Mouse (Mus musculus) ES-CJ7 (cell line): ENCODE results near the gene Auts2.

ENCODE experiments used
- DNase-seq: peaks from one replicate; pipeline ENCODE4 v3.0.0; 2011; ENCODE audit warnings: low read depth, low spot score

The Auts2 gene

DNA sequence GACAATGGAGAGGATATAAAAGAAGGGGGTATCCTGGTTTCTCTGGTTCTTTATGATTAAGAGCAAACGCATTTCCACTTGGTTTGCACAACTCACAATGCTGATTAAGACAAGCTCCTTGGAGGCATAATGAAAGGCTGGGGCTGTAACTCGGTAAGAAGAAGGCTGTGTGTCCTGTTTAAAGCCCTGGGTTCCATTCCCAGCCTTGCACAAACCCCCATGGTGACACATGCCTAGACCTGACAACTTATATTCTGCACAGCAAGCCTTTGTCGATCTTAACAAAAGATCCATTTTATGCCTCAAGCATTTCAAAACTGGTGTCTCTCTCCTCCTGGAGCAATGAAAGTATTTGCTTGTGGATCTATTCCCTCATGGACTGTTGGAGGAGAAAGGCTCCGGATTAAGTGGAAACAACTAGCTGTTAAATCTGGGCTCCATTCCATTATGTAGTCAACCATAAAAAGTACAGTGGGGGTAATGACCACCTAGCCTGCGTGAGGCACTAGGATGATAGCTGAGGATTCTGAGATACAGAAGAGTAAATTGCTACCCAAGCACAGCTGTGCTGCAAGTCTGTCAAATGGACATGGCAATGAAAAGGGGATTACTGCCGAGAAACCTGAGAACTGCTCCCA lies 218.8 kb downstream of the Auts2 start:
- no peak for DNase-seq

DNA sequence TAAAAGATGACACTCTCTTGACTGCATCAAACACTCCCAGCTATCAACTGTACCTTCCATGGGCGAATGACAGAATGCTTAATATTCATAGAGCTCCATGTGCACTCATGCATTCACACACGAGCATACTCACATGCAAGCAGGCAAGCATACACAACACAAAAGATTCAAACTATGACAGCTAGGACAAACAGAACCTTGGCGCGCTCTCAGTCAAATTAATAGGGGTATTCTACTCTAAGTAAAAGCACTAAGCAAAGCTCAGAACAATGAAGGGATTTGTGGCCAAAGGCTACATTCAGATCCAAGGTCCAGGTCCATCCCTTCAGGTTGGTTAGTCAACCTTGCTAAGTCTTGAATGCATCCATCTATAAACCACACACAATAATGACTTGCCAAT lies 219.5 kb downstream of the Auts2 start:
- DNase-seq = no peak

DNA sequence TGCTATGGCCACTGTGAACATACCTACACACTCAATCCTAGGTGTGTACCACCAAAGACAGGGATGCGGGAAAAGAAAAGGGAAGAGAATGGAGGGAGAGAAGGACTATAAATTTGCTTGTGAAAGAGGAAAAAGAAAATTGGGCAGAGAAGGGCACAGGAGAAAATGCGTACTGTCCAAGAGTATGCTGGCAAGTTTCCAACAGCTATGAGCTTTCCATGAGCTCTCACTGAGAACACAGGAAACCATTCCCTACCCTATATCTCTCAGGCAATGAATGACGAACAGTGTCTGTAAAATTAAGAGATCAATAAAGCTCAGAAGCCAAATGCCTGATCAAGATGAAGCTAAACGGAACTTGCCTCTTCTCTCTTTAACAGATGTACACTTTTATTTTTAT lies 220.2 kb downstream of the Auts2 start:
- no peak for DNase-seq

DNA sequence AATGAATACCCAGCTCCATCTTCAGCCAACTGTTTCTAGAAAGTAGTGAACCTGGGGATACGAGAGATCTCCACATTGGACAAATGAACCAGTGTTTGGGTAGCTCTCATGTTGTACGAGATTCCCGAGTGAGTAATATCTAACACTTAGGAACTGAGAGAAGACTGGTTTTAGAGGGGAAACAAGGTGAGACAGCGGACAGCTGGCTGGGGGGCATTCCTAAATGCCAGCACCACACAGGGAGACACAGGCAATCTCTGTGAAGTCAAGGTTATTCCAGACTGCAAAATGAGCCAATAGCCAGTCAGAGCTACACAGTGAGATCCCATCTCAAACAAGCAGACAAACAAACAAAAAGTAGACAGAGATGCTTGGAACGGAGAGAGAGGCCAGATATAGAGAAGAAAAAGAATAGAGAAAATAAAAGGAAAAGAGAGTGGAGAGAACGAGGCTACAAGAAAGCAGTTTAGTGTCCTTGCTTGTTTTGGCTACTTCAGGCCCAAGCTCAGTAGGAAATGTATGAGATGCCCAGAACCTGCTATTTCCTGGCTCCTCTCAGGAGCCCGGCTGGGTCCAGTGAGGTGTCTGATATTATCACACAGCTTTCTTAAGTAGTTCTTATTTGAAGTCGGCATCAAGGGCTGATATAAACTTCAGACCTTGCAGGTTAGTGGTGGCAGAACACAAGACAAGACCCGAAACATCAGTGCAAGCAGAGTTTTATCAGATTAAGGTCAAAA lies 224.9 kb downstream of the Auts2 start:
- no peak for DNase-seq

DNA sequence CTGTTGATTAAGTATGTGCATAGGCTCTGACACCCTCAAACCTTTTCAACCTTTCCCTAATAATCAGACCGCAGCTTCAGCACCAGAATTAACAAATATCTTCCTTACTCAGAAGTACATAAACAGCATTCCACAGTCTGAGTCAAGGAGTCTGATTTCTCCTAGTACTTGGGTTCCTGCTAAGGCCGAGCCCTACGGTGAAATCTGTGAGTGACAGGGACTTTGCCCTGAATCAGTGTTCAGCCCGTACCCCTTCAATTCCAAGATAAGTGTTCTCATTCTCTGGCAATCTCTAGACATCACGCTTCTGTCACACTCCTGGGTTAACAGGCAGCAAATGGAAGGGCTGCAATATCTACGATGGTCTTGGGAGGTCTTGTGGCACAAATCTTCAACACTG lies 226.2 kb downstream of the Auts2 start:
- no peak for DNase-seq

DNA sequence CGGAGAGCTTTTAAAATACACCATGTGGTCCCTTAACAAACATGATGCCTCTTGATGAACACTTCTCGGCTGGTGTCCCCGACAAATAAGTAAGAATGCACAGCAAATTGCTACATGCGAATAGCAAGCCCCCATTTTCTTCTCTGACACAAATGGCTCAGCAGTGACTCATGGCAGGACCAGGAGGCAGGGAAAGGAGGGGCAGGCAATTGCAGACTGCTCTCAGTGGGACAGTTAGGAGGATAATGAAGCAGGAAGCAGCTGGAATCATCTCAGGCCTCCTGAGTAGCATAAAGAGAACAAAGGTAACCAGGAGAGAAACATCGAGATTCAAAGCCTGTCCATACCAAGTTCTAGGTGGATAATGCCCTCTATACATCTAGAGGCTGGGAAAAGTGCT lies 228.8 kb downstream of the Auts2 start:
- DNase-seq = no peak

DNA sequence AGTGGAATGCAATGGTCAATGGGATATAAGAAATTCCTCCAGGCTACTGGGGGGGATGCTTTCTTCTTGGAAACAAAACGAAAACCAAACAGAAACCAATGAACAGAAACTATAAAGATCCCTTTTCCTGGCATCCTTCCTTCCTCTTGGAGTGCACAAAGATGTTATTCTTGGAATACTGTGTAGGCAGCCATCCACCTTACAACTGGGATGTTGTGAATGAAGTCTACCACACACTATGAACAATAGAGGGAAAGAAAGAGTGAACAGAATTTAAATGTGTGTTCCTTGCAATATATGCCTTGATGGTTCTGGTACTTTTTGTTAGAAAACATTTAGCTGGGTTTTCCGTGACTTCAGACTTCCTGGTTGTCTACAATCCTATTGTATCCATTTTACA lies 236.1 kb downstream of the Auts2 start:
- no peak for DNase-seq

DNA sequence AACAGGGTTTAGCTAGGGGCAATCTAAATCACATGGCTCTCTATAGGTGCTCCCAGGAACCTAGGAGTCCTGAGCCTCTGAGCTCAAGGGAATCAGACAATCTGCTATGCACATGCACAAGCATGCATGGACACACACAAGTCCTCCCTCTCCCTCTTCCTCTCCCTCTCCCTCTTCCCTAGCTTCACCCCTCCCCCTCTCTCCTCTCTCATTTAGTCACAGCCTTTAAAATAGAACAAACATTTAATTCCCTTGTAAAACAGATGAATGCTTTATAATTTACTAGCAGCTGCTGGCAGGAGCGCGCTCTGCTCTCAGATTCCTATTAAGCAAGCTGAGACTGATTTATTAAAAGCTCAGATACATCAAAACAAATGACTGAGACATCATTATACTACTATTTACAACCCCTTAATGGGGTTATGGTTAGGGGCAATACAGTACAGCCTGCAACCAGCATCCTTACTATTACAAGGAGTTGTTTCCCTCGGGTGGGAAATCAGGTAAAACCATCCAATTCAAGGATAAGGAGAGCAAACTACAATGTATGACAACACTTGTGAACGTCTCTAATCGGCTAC lies 237.7 kb downstream of the Auts2 start:
- DNase-seq = no peak

DNA sequence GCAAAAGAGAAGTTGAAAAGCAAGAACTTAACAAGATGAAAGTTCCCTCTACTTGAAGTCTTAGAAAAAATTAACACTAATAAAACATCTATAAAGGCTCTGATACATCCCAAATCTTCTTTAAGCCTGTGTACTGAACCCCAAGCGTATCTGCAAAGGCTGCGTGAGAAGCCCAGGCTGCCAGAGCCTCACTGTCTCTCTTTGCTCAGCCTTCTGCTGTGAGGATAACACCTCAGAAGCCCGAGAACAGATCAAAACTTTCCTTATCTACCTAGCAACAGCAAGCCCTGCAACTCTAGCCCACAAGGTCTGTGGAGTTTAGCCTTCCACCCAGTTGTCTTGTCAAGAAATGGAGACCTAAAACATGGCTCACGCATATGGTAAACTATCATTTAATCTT lies 240.4 kb downstream of the Auts2 start:
- no peak for DNase-seq

DNA sequence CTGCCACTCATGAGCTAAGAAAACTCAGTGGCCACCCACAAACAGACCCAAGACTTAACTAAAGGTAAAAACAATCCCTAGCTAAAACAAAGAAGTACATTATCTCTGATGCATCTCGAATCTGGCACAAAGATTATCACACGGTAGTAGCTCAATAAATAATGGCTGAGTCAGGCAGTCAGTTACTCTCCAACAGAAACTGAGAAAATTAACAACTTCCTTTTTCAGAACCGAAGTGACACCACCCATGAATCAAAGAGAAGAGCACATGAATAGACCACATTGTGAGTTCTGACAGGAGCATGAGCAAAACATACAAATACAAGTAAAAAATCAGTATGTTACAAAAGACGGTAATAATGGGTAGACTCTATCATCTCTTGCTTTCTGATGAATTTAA lies 242.3 kb downstream of the Auts2 start:
- no peak for DNase-seq

DNA sequence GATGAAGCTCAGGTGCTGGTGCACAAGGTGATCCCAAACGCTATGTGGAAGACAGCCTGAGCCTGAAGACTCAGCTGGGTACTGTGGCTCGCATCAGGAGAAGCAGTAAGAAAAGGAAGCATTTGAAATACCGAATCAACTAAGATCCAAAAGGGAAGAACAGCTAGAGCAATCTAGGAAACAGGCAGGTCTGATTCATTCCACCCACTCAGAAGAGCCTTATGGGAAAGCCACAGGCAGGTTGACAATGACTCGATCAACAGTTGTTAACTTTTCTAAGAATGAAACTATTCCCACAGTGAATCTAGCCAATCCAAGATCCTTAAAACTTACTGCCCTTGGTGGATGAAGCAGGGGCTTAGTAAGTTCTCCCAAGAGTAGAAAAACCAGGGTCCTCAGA lies 243.4 kb downstream of the Auts2 start:
- DNase-seq = no peak

DNA sequence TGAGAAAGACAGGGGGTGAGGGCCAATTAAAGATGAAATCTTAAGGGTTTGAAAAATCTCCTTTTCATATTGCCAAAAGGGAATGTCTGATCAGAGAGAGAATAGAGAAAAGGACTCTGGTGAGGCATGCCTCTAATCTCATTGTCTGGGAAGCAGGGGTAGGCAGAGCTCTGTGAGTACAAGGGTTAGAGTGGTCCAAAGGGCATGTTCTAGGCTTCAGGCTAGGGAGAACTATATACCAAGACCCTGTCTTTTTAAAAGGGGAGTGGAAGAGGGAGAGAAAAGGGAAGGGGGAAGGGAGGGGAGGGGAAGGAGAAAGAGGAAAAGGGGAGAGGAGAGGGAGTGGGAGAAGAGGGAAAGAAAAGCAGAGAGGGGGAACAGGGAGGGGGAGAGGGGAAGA lies 244.1 kb downstream of the Auts2 start:
- DNase-seq = no peak

DNA sequence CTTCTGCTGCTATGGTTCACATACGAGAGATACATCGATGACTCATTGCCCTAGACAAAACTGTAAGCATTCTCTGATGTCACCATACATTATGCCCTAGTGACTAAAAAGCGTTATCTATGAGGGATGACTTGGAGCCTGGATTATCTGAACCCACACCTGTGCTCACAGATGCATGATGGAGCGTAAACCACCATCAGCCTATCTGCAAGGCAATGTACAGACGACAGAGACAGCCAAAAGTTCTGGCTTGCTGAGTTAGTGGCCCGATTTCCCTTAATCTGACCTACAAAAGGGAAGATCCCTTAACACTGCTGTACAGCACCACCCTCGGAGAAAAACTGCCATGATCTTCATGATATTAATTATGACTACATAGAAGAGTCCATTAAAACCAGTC lies 245.8 kb downstream of the Auts2 start:
- DNase-seq = no peak

DNA sequence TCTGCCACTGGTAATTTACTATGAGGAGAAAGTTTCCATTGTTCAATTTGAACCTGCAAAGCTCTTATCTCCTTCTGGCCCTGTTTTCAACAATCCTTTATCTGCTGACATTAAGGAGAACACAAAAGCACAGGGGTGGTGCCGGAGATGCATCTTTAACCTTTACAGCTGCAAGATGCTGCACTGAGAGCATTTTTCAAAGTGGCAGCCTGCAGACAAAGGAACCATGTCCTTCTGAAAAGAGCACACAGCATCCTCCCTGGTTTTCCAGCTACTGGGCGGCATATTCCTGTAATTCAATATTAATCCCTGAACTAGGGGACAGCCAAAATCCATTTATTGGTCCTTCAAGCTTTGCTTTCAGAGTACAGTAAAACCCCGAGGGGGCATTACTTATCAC lies 248.7 kb downstream of the Auts2 start:
- DNase-seq = peak; percentile 17

DNA sequence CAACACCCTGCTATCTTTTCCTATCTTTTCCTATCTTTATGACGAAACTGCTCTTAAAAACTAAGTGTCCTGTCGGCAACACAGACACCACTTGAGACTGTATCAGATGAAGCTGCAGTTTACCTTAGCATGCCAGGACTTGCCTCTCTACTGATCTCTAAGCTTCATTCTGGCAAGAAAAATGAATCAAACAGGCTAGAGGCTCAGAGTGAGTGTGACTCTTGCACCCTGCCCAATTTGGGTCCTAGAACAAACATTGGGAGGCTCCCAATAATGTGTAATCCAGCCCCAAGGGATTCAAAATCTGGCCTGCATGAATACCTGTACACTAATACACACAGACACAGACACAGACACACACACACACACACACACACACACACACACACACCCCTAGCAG lies 250.2 kb downstream of the Auts2 start:
- DNase-seq = no peak

DNA sequence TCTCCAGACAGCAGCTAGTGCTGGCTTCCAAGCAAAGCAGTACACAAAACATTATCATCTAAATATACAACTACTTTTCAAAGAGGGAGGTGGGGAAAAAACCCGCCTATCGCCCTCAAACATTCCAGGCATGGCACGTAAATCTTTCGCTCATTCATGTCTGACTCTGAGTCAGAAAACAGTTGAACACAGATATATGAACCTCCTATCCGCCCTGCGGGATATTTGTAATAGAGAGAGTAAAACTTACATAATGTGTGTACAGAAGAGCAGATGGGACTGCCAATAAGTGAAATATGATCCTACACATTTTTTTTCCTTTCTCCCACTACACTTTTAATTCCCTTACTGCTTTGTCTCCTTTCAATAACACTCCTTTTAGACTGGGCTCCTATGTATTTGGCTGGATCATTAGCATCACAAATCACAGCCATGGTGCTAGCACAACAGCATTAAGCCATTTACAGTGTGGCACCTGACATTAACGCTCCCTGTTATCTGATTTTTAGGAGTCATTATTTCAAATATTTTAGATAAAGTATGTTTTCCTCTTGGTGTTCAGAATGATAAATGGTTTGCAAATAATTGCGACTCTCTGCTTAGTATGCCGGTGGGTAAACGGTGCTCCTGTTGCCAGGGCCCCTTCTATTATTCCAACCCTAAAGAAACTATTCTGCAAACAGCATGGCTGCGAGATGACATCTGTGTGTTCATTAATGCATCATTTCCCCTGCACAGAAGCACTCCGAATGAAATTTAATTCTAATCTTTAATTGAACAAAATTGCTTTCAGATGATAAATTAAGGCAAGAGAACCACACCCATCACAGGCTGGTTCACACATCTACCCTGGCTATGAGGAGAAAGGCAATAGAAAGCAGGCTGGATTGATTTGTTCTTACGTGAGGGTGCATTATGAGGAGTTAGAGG lies 252.3 kb downstream of the Auts2 start:
- DNase-seq = no peak

DNA sequence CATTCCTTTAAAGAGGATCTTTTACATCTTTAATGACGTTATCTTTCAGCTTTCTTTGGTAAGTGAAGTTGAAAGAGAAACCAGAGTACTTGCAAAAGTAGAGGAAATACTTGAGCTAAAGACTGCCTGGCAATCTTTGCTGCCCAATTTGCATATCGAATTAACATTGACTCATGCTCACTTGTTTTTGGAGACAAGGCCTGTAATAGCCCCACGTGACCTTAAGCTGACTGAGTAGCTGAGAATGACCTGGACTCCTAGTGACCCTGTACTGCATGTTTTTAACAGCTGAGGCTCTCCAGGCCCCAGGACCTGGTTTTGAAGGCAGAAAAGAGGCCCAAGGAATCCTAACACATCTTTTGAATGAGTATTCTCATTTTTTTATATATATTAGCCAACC lies 259.4 kb downstream of the Auts2 start:
- DNase-seq = no peak

DNA sequence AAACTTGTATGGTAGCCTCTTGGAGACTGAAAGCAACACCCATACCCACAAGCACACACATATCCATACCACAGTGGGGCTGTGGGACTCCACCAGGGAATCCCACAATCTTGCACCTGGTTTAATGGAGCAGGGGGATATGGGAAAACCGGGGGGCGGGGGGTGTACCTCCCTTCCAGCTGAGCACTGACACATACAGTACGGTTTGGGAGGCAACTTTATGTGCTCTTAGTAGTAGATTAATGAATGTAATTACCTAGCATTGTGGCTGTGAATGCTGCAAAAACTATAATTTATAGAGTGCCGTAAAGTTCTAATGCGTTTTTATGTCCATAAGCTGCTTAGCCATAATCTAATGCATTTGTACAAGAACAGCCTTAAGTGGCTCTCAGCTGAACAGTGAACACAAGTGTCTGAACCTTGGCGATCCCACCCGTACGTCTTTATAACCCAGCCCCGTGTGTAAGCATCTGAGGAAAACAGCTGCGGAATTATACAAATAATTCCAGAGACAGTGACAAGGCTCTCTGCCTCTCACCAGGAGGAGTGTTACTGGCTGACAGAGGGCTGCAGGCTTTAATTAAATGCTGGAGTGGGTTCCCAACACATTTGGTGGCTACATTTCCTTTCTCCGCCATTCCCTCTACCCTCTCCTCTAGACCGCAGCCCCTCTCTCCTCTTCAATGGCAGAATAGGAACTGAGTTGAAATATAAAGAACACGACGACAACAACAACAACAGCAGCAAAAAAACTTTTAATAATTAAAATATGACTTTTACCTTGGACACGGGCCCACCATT lies 268.8 kb downstream of the Auts2 start:
- no peak for DNase-seq

DNA sequence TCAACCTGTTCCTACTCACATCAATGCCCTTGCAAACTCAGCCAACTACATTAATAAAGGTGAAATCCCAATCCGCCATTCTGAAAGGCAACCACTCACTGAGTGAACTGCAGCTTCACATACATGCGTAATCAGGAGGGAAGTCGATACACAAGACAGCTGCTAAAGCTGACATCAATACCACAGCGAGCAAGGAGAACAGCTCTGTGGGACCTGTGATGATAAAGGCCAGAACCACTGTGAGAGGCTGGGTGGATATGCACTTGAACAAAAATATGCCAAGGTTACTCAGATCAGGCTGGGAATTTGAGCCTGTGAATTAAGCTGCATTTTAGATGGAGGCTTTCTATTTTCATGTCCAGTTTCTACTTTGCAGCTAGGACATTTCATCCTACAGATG lies 271.0 kb downstream of the Auts2 start:
- no peak for DNase-seq

DNA sequence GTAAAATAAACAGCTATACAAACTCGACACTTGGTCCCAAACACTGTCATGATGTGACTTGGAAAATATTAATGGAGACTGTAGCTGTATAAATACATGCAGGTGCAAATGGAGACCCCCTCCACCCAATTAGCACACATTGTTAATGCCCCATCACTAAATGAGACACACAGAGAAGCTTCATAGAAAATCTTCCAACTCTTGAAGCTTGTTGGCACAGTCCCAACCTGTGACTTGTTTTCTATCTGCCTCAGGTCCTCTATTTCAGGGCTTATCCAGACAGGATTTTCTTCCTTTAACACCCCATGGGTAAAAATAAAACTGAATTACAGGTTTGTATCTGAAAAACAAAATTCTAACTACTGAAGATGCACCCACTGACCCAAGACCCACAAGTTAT lies 272.2 kb downstream of the Auts2 start:
- DNase-seq = no peak

DNA sequence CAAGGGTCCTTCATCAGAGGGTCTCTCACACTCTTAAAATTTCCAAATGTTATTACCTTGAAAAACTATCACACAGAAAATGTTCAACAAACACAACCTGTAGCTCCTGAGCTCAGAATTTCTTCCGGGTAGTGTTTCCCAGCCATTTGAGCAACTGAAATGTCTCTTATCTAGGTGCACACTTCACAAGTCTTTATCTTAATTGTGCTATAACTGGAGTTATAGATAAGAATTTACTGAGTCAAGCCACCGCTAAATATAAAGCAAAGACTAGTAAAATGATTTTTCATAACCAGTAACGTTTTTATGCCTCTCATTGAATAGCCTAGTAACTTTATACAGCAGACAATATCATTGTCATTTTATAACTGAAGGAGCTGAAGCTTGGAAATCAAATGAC lies 273.1 kb downstream of the Auts2 start:
- DNase-seq = no peak
